Mouse (Mus musculus): ENCODE measurements at regions not wholly inside any gene's neighbourhood (a gene's known extent, or its start where the extent isn't known, plus 50 kb on each side); places are given as distances from the start of the nearest gene placed in this dataset.

DNA sequence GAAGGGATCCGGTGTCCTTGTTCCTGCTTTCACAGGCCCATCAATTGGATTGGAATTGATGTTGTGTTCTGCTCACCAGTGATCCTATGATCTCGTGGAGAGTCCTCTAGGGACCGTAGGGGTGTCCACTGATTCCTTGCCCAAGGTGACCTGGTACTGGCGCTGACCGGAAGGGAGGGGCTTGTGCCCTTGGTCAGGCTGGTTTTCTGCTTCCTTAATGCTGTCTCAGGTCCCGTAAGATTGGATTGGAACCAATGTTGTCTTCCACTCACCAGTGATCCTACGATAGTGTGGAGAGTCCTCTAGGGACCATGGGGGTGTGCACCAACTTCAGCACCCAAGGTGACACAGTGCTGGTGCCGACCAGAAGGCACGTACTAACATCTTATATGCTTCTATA lies 324.9 kb upstream of the Ptchd4 start:
- WGBS = 89% methylated on average over 9 of the region's 9 CpGs
- no peak overlapping the region for H3K27ac ChIP-seq (ENCODE audit: low read length)
- H3K4me1 ChIP-seq (ENCODE audit: control insufficient read depth, insufficient read depth, low read length) = no peaks in the 10 kb centered on the region
- no peak overlapping the region for H3K4me2 ChIP-seq (ENCODE audit: low read length)
- no peak overlapping the region for H3K4me3 ChIP-seq (ENCODE audit: low read depth, low read length)
- H3K9ac ChIP-seq (ENCODE audit: low read depth, low read length) = no peak overlapping the region
- H3K27me3 ChIP-seq (ENCODE audit: control insufficient read depth, insufficient read depth, low read depth, low read length) = no peaks in the 10 kb centered on the region
- no peak for ATAC-seq
- no peaks in the 10 kb centered on the region for H3K36me3 ChIP-seq (ENCODE audit: control insufficient read depth, insufficient read depth, low read length)
- H3K9me3 ChIP-seq (replicated peaks; ENCODE audit: control insufficient read depth, low read length, poor library complexity, severe bottlenecking) = no peaks in the 10 kb centered on the region

DNA sequence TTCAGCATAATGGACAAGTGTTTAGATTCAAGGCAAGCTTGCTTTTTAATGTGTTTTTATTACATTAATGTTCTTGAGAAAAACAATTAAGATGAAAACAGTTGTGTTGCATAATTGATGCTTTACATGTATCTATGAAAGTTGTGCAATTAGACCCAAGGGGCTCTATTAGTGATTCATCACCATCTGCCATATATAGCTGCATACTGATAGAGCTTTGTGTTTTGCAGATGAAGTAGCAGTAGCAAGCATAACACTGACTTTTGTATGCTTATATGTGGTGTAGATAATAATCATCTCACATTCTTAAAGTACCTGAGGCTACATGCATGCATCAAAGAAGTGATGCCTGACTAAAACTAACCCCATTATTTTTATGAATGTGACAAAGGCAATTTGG lies 307.3 kb upstream of the Ptchd4 start:
- H3K9ac ChIP-seq (ENCODE audit: low read depth, low read length) = no peak overlapping the region
- H3K9me3 ChIP-seq (replicated peaks; ENCODE audit: control insufficient read depth, low read length, poor library complexity, severe bottlenecking) = no peaks in the 10 kb centered on the region
- no peak overlapping the region for H3K27ac ChIP-seq (ENCODE audit: low read length)
- H3K4me1 ChIP-seq (ENCODE audit: control insufficient read depth, insufficient read depth, low read length) = no peaks in the 10 kb centered on the region
- ATAC-seq = no peak
- no peaks in the 10 kb centered on the region for H3K27me3 ChIP-seq (ENCODE audit: control insufficient read depth, insufficient read depth, low read depth, low read length)
- H3K36me3 ChIP-seq (ENCODE audit: control insufficient read depth, insufficient read depth, low read length) = no peaks in the 10 kb centered on the region
- H3K4me2 ChIP-seq (ENCODE audit: low read length) = no peak overlapping the region
- no peak overlapping the region for H3K4me3 ChIP-seq (ENCODE audit: low read depth, low read length)

DNA sequence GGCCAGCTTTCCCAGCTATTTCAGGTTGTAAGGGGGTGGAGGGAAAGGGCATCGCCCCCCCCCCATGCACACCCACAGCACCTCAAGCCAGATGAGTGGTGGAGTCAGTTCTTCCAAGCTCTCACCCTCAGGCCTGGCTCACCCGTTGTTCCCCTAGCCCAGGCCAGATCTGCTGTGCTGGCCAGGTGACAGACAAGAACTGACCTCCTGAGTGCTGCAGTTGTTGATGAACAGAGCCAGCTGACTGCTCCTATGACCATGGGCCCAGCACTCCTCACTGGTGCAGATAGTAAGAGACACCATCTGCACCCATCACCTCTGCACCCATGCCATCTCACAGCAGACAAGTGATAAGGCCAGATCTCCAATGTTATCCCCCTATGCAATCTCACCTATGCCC lies 291.5 kb upstream of the Ptchd4 start:
- no peaks in the 10 kb centered on the region for H3K9me3 ChIP-seq (replicated peaks; ENCODE audit: control insufficient read depth, low read length, poor library complexity, severe bottlenecking)
- WGBS = 80% methylated on average over 2 of the region's 2 CpGs
- no peak overlapping the region for H3K4me3 ChIP-seq (ENCODE audit: low read depth, low read length)
- H3K27me3 ChIP-seq (ENCODE audit: control insufficient read depth, insufficient read depth, low read depth, low read length) = no peaks in the 10 kb centered on the region
- ATAC-seq = no peak; the same call in 1 of the 2 replicates
- H3K4me2 ChIP-seq (ENCODE audit: low read length) = no peak overlapping the region
- no peak overlapping the region for H3K9ac ChIP-seq (ENCODE audit: low read depth, low read length)
- no peaks in the 10 kb centered on the region for H3K4me1 ChIP-seq (ENCODE audit: control insufficient read depth, insufficient read depth, low read length)
- no peaks in the 10 kb centered on the region for H3K36me3 ChIP-seq (ENCODE audit: control insufficient read depth, insufficient read depth, low read length)
- no peak overlapping the region for H3K27ac ChIP-seq (ENCODE audit: low read length)

DNA sequence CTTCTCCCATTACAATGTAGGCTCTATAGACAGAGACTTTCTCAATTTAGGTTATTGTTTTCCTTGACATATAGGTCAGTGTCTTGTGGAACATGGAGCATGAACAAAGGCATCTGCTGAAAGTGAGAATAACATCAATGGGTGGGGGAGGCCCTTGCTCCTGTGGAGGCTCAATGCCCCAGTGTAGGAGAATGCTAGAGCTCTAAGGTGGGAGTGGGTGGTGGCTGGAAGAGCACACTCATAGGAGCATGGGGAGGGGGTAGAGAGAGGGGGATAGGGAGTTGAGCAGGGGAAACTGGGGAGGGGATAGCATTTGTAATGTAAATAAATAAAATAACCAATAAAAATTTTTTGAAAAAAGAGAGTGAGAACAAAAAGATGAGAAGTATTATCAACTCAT lies 288.5 kb upstream of the Ptchd4 start:
- no peak overlapping the region for H3K27ac ChIP-seq (ENCODE audit: low read length)
- H3K36me3 ChIP-seq (ENCODE audit: control insufficient read depth, insufficient read depth, low read length) = no peaks in the 10 kb centered on the region
- H3K9ac ChIP-seq (ENCODE audit: low read depth, low read length) = no peak overlapping the region
- ATAC-seq = no peak
- H3K4me2 ChIP-seq (ENCODE audit: low read length) = no peak overlapping the region
- H3K9me3 ChIP-seq (replicated peaks; ENCODE audit: control insufficient read depth, low read length, poor library complexity, severe bottlenecking) = no peaks in the 10 kb centered on the region
- H3K4me3 ChIP-seq (ENCODE audit: low read depth, low read length) = no peak overlapping the region
- no peaks in the 10 kb centered on the region for H3K27me3 ChIP-seq (ENCODE audit: control insufficient read depth, insufficient read depth, low read depth, low read length)
- no peaks in the 10 kb centered on the region for H3K4me1 ChIP-seq (ENCODE audit: control insufficient read depth, insufficient read depth, low read length)

DNA sequence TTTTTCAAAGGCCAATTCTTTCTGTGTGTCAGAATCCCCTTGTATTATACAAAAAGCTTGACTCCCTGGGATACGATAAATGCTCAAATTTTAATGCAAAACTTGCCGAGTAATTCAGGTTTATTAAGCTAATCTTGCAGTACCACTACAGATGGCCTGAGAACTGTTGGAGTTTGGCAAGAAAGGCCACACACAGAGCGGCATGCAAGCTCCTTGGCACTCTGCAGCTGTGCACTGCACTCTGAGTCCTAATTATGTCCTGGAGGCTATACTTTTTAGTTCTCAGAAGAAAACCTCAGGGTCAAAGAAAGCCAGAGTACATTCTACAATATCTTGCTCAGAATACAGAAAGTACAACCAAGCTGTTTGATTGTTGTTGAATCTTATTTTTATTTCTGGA lies 286.3 kb upstream of the Ptchd4 start:
- no peaks in the 10 kb centered on the region for H3K4me1 ChIP-seq (ENCODE audit: control insufficient read depth, insufficient read depth, low read length)
- H3K9ac ChIP-seq (ENCODE audit: low read depth, low read length) = no peak overlapping the region
- no peak overlapping the region for H3K4me2 ChIP-seq (ENCODE audit: low read length)
- 50% methylated on average over 3 of the region's 3 CpGs for WGBS
- no peak overlapping the region for H3K4me3 ChIP-seq (ENCODE audit: low read depth, low read length)
- H3K27me3 ChIP-seq (ENCODE audit: control insufficient read depth, insufficient read depth, low read depth, low read length) = no peaks in the 10 kb centered on the region
- no peaks in the 10 kb centered on the region for H3K9me3 ChIP-seq (replicated peaks; ENCODE audit: control insufficient read depth, low read length, poor library complexity, severe bottlenecking)
- H3K27ac ChIP-seq (ENCODE audit: low read length) = no peak overlapping the region
- 0 out of 2 replicates have a peak, but pooled peaks have one; percentile 68 for ATAC-seq
- no peaks in the 10 kb centered on the region for H3K36me3 ChIP-seq (ENCODE audit: control insufficient read depth, insufficient read depth, low read length)

DNA sequence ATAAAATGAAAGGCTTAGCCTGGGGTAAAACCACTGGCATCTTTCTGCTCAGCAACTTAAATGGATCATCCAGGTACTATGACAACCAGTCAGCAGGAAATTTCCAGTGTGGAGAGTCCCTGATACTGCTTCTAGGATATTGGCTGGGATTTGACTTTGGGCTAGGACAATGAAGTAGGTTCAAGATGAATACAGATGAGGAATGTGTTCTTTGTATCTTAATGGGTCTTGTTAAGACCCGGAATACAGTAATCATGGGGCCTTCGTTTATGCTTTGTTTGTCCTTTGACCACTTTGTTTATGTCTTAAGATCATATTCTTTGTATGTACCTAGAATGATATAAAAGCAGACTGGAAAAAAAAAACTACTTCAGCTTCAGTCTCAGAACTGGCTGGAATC lies 278.7 kb upstream of the Ptchd4 start:
- no peak overlapping the region for H3K4me3 ChIP-seq (ENCODE audit: low read depth, low read length)
- no peaks in the 10 kb centered on the region for H3K27me3 ChIP-seq (ENCODE audit: control insufficient read depth, insufficient read depth, low read depth, low read length)
- H3K9me3 ChIP-seq (replicated peaks; ENCODE audit: control insufficient read depth, low read length, poor library complexity, severe bottlenecking) = no peaks in the 10 kb centered on the region
- no peaks in the 10 kb centered on the region for H3K4me1 ChIP-seq (ENCODE audit: control insufficient read depth, insufficient read depth, low read length)
- no peak for ATAC-seq
- WGBS = 77% methylated on average over 2 of the region's 2 CpGs
- no peaks in the 10 kb centered on the region for H3K36me3 ChIP-seq (ENCODE audit: control insufficient read depth, insufficient read depth, low read length)
- H3K4me2 ChIP-seq (ENCODE audit: low read length) = no peak overlapping the region
- H3K9ac ChIP-seq (ENCODE audit: low read depth, low read length) = no peak overlapping the region
- no peak overlapping the region for H3K27ac ChIP-seq (ENCODE audit: low read length)

DNA sequence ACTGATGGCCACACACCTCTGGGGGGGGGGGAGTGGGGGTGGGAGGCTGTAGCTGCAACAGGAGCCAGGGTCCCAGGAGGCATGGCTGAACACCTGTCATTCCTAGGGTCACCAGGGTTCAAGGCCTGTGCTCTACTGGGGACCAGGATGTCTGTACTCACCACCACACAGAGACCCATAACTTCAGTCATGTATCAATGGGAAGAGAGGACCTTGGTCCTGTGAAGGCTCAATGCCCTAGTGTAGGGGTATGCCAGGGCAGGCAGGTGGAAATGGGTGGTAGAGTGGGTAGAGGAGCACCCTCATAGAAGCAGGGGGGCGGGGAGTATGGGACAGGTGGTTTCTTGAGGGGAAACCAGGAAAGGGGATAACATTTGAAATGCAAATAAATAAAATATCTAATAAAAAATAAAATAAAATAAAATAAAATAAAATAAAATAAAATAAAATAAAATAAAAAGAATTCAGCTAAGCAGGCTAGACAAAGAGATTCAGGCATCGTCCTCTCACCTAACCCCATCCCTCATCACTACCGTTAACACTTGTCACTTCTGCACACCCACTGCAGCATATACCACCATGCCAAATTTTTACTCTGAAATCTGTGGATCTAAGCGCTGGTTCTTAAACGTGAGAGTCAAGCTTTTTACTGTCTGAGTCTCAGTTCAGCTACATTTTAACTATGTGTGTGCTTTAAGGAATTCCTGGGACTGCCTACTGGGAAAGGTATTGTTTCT lies 265.8 kb upstream of the Ptchd4 start:
- peak; percentile 66 for ATAC-seq
- 86% methylated on average over 5 of the region's 5 CpGs for WGBS

DNA sequence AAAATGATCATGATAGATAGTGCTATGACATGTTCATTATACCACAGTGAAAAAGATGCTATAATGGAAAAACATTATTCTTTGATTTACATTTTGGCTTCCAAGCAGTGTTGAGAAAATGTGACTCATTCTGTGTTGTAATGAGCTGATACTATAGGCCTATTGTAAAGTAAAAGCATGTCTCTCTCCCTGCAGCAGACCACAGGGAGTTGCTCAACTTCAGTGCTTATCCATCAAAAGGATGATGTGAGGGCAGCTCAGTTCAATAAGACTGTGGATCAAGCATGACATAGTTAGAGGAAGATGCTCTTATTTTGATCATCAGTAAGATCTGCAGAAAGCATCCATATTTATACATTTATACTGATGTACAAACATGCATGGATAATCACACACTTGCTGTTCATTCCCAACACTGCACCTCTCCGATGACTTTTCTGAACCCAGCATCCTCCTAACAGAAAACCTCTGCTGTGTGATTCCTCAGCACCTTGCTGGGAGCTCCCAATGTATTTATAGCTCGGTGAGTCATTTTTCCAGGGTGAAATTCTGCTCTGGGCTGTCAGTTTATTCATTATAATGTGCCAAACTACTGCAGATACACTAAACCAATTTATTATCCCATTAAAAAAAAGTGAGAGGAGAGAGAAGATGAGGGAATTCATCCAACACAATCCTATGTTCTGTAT lies 224.8 kb upstream of the Ptchd4 start:
- Histone ChIP-seq H3K4me1 (ENCODE audit: control insufficient read depth, insufficient read depth, low read length) (no peaks in the 10 kb centered on the region; the same call in 1 of the 2 replicates), H3K4me2 (ENCODE audit: low read length) (no peak overlapping the region), H3K9me3 (replicated peaks; ENCODE audit: control insufficient read depth, low read length, poor library complexity, severe bottlenecking) (no peaks in the 10 kb centered on the region), H3K36me3 (ENCODE audit: control insufficient read depth, insufficient read depth, low read length) (no peaks in the 10 kb centered on the region), H3K27me3 (ENCODE audit: control insufficient read depth, insufficient read depth, low read depth, low read length) (no peaks in the 10 kb centered on the region), H3K9ac (ENCODE audit: low read depth, low read length) (no peak overlapping the region), H3K27ac (ENCODE audit: low read length) (peak overlapping the region; percentile 28; the same call in 1 of the 2 replicates), H3K4me3 (ENCODE audit: low read depth, low read length) (no peak overlapping the region)
- ATAC-seq = 0 out of 2 replicates have a peak, but pooled peaks have one; percentile 54
- 62% methylated on average over 2 of the region's 2 CpGs for WGBS

More for the DNA sequence above, 265.8 kb upstream of the Ptchd4 start:
- H3K4me1 ChIP-seq (ENCODE audit: control insufficient read depth, insufficient read depth, low read length) = no peaks in the 10 kb centered on the region
- no peaks in the 10 kb centered on the region for H3K36me3 ChIP-seq (ENCODE audit: control insufficient read depth, insufficient read depth, low read length)
- no peaks in the 10 kb centered on the region for H3K9me3 ChIP-seq (replicated peaks; ENCODE audit: control insufficient read depth, low read length, poor library complexity, severe bottlenecking)
- no peaks in the 10 kb centered on the region for H3K27me3 ChIP-seq (ENCODE audit: control insufficient read depth, insufficient read depth, low read depth, low read length)
- no peak overlapping the region for H3K4me3 ChIP-seq (ENCODE audit: low read depth, low read length)
- H3K27ac ChIP-seq (ENCODE audit: low read length) = no peak overlapping the region
- H3K9ac ChIP-seq (ENCODE audit: low read depth, low read length) = no peak overlapping the region
- no peak overlapping the region for H3K4me2 ChIP-seq (ENCODE audit: low read length)

DNA sequence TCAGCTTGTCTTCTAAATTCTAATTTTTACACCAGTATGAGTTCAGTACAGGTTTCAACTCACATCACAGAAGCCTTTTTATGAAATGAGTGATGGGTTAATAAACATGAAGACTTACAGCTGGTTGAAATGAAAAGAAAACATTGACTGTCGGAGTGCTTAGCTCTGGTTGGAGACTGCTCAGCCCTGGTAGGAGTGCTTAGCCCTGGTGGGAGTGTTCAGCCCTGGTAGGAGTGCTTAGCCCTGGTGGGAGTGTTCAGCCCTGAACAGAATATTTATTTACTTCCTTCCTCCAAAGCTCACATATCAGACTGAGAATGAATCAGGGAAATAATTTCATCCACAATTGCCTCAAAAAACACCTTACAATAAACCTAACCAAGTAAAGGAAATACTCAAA lies 202.1 kb upstream of the Ptchd4 start:
- Histone ChIP-seq H3K9ac (ENCODE audit: low read depth, low read length) (no peak overlapping the region), H3K4me1 (ENCODE audit: control insufficient read depth, insufficient read depth, low read length) (no peaks in the 10 kb centered on the region), H3K27me3 (ENCODE audit: control insufficient read depth, insufficient read depth, low read depth, low read length) (no peaks in the 10 kb centered on the region), H3K4me3 (ENCODE audit: low read depth, low read length) (no peak overlapping the region), H3K9me3 (replicated peaks; ENCODE audit: control insufficient read depth, low read length, poor library complexity, severe bottlenecking) (no peaks in the 10 kb centered on the region), H3K27ac (ENCODE audit: low read length) (no peak overlapping the region), H3K4me2 (ENCODE audit: low read length) (no peak overlapping the region), H3K36me3 (ENCODE audit: control insufficient read depth, insufficient read depth, low read length) (no peaks in the 10 kb centered on the region)
- WGBS = 76% methylated on average over 1 of the region's 1 CpGs
- ATAC-seq = no peak

All from midbrain, embryonic 16.5 days (tissue).